In genomic region chr11:120169208-120169992, GRCm38 (mm10) we compare ENCODE assay signal across 8 mouse cellular contexts. TPM values are rescaled to one million over a fixed set of nuclear protein-coding genes. Genes with fewer than 3 reads are reported as not detected.
DNase-seq lines count a peak whose midpoint lies in the region; TF ChIP-seq lines count a peak whose summit lies in the region.

No protein-coding gene starts in this region.

- no peak overlapping the region for H3K27ac ChIP-seq in cerebellum, adult 2 months (ENCODE audit: insufficient read depth, low read length)
- peak overlapping the region; percentile 81 for H3K27ac ChIP-seq in hindbrain, embryonic 10.5 days

- H3K4me3 ChIP-seq in cerebellum, adult 2 months (replicated peaks; ENCODE audit: insufficient read depth, low read depth, low read length): peak overlapping the region; percentile 68
- H3K4me3 ChIP-seq in hindbrain, embryonic 10.5 days: peak overlapping the region; percentile 42

- TF ChIP-seq POLR2A in cerebellum, adult 2 months (IDR thresholded peaks at IDR 0.05; ENCODE audit: borderline replicate concordance, insufficient read depth, low read length): no peak

- H3K27me3 ChIP-seq in cerebellum, adult 2 months (ENCODE audit: control insufficient read depth, insufficient read depth, low read length): no peaks in the 10 kb centered on the region
- H3K27me3 ChIP-seq in hindbrain, embryonic 10.5 days (ENCODE audit: insufficient read depth, poor library complexity, severe bottlenecking): peaks cover 13% of the 10 kb centered on the region; the same call in 1 of the 2 replicates
- no peaks in the 10 kb centered on the region for H3K27me3 ChIP-seq in splenic B cell, adult 2 months (ENCODE audit: control insufficient read depth, insufficient read depth, low read length, poor library complexity, severe bottlenecking)

- peak; percentile 77 for TF ChIP-seq CTCF in cerebellum, adult 2 months (IDR thresholded peaks at IDR 0.05; ENCODE audit: borderline replicate concordance, insufficient read depth, low read depth, low read length)

- H3K9me3 ChIP-seq in hindbrain, embryonic 10.5 days: no peaks in the 10 kb centered on the region

- 0 out of 2 replicates have a peak, but pooled peaks cover 3% of the 10 kb centered on the region for H3K4me1 ChIP-seq in cerebellum, adult 2 months (ENCODE audit: control insufficient read depth, insufficient read depth, low read length)
- peaks cover 65% of the 10 kb centered on the region for H3K4me1 ChIP-seq in hindbrain, embryonic 10.5 days (replicated peaks)

- WGBS in cerebellum, adult 2 months: 18% methylated on average over 21 of the region's 21 CpGs
- WGBS in hindbrain, embryonic 10.5 days: 22% methylated on average over 21 of the region's 21 CpGs

- no peaks in the 10 kb centered on the region for H3K36me3 ChIP-seq in hindbrain, embryonic 10.5 days
- H3K36me3 ChIP-seq in splenic B cell, adult 2 months (ENCODE audit: control insufficient read depth, insufficient read depth, low read length, poor library complexity, severe bottlenecking): no peaks in the 10 kb centered on the region

- peak; percentile 91 for DNase-seq in R1 (ENCODE audit: low read depth, low spot score)
- peak; percentile 76 to 83 for DNase-seq in cerebellum, adult 2 months
- peak; percentile 72 for DNase-seq in forelimb bud, embryonic 11.5 days (ENCODE audit: low read depth, low spot score)
- DNase-seq in hindbrain, embryonic 10.5 days (ENCODE audit: low spot score): peak; percentile 90
- DNase-seq in layer of hippocampus, postnatal 25 days (ENCODE audit: extremely low spot score in 1 of 2, low spot score in 1 of 2): peak; percentile 54 to 77
- DNase-seq in lung, postnatal 25 days (ENCODE audit: low spot score): peak; percentile 83
- DNase-seq in splenic B cell, adult 2 months (ENCODE audit: low read depth, low spot score): peak; percentile 17
- no peak for DNase-seq in T-cell, adult 2 months (ENCODE audit: low spot score)

RNA-seq across cellular contexts. Expression of gene Slc38a10, which starts 18.3 kb away (rescaled TPM):
- polyA plus RNA-seq in cerebellum, adult 2 months (2012; rRNA removed): 72.5 and 73.2 TPM in 2 replicates
- polyA plus RNA-seq in hindbrain, embryonic 10.5 days (2016; fragmentation: Nextera tagmentation; extraction: Ambion mirVana): 99.1 and 114 TPM in 2 replicates
- 10 to 100 TPM; 85.3 to 88.5 TPM for total RNA-seq in layer of hippocampus, postnatal 25 days (2021)
